Mouse (Mus musculus) lung, postnatal 0 days (tissue): Measurements from ENCODE around the gene Ccdc134. TPM values are rescaled to one million over a fixed set of nuclear protein-coding genes. Genes with fewer than 3 reads are reported as not detected.
A peak's percentile ranks its signal among the peaks of the same experiment; 100 is the strongest.
"Not testable (repeated sequence)": the region's sequence is repeated elsewhere in the genome, so short reads cannot be mapped to it uniquely, and the experiment has no call there.

Experiments used
- ATAC-seq: fragments of 200-750 bp; cut with Nextera tagmentation; 2 replicates; pipeline ENCODE4 v1.8.0; 2017; ENCODE audit warnings: moderate library complexity
- DNase-seq: peaks from one replicate; pipeline ENCODE4 v3.0.0-alpha.2; 2016; ENCODE audit warnings: low spot score
- H3K27ac ChIP-seq: fragments of 300-500 bp; sonication (generic); 2 replicates; pipeline ENCODE4 v1.5.1; 2014; ENCODE audit warnings: antibody characterized with exemption, mild to moderate bottlenecking, low read length, mixed read lengths
- H3K27me3 ChIP-seq: fragments of 300-500 bp; sonication (generic); replicated peaks from 2 replicates; pipeline ENCODE4 v1.6.1; 2014; ENCODE audit warnings: low read length, mixed read lengths; ENCODE audit not compliant: insufficient read depth
- H3K36me3 ChIP-seq: fragments of 300-500 bp; sonication (generic); 2 replicates; pipeline ENCODE4 v1.6.1; 2014; ENCODE audit warnings: low read length, mixed read lengths; ENCODE audit not compliant: insufficient read depth
- H3K4me1 ChIP-seq: fragments of 300-500 bp; sonication (generic); 2 replicates; pipeline ENCODE4 v1.6.1; 2014; ENCODE audit warnings: antibody characterized with exemption, low read depth, low read length, mixed read lengths; ENCODE audit not compliant: insufficient read depth
- H3K4me2 ChIP-seq: fragments of 300-500 bp; sonication (generic); replicated peaks from 2 replicates; pipeline ENCODE4 v1.6.1; 2014; ENCODE audit warnings: low read depth, mild to moderate bottlenecking, low read length, moderate library complexity, mixed read lengths
- H3K4me3 ChIP-seq: fragments of 300-500 bp; sonication (generic); 2 replicates; pipeline ENCODE4 v1.5.1; 2014; ENCODE audit warnings: low read depth, low read length
- H3K9ac ChIP-seq: fragments of 300-500 bp; sonication (generic); replicated peaks from 2 replicates; pipeline ENCODE4 v1.6.1; 2014; ENCODE audit warnings: low read depth, mild to moderate bottlenecking
- H3K9me3 ChIP-seq: fragments of 300-500 bp; sonication (generic); 2 replicates; pipeline ENCODE4 v1.6.1; 2016; ENCODE audit warnings: low read length, mixed read lengths
- CTCF ChIP-seq: IDR thresholded peaks from 2 replicates; pipeline ENCODE4 v1.5.1; 2016; ENCODE audit warnings: antibody characterized with exemption, mild to moderate bottlenecking
- EP300 ChIP-seq: IDR thresholded peaks from 2 replicates; pipeline ENCODE4 v1.6.1; 2016; ENCODE audit warnings: antibody characterized with exemption, mild to moderate bottlenecking, control low read depth
- WGBS: fragments of 180-500 bp; shearing (Covaris S2); extraction: QIAGEN DNeasy Blood & Tissue Kit; methylation state at CpG from one replicate; pipeline ENCODE4 v1.1.7; 2014; 5-methylcytosine and 5-hydroxymethylcytosine counted together
- polyA plus RNA-seq: library from polyadenylated mRNA; unstranded; fragments of >200 nt; fragmentation: Nextera tagmentation; extraction: Ambion mirVana; gene quantifications from 2 replicates; pipeline ENCODE4 v1.2.1, GENCODE M21; 2015

Ccdc134 gene
- polyA plus RNA-seq, 1 experiment from 2014 or later: 10.8 TPM

GRCm38 (mm10) chr15:82091061-82091460 lies 36.7 kb upstream of the Ccdc134 start:
- 63% methylated on average over 7 of the region's 7 CpGs for whole genome bisulfite sequencing
- H3K9me3 ChIP-seq: no peaks in the 10 kb centered on the region
- no peak overlapping the region for H3K4me3 ChIP-seq
- H3K4me2 ChIP-seq: no peak overlapping the region
- H3K9ac ChIP-seq: no peak overlapping the region
- DNase-seq (no peak), ATAC-seq (no peak)
- H3K4me1 ChIP-seq: no peaks in the 10 kb centered on the region
- no peaks in the 10 kb centered on the region for H3K27me3 ChIP-seq
- no peaks in the 10 kb centered on the region for H3K36me3 ChIP-seq
- H3K27ac ChIP-seq: no peak overlapping the region
- TF ChIP-seq CTCF (no peak), EP300 (no peak)

DNA sequence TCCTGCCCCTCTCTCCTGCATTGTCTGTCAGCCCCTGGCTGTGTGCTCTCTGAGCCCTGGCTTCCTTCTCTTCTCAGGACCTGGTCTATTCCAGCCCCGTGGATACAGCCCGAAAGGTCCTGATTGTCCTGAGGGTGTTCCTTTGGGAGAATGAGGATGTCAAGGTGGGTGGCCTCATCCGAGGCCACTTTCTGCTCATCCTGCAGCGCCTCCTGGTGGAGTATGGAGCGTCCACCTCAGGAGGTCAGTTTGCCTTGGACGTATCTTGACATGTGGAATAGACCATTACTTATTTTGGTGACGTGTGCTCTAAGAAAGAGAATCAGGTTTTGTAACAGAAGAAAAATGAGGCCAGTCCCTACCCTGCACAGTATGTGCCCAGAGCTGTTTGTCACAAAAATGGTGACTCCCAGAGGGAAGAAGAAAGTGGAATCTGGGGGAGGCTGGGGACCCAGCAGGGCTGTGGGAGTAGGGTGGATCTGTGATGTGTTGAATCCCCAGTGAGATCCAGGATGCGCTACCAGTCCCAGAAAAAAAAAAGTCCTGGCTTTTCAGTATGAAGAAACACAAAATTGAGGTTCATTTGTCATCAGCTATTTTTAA lies 20.7 kb upstream of the Ccdc134 start:
- Histone ChIP-seq H3K4me3 (no peak overlapping the region), H3K36me3 (no peaks in the 10 kb centered on the region), H3K27ac (no peak overlapping the region), H3K27me3 (no peaks in the 10 kb centered on the region), H3K9ac (no peak overlapping the region), H3K4me1 (no peaks in the 10 kb centered on the region), H3K9me3 (no peaks in the 10 kb centered on the region), H3K4me2 (no peak overlapping the region)
- ATAC-seq: no peak
- no peak for TF ChIP-seq EP300
- peak; percentile 74 for TF ChIP-seq CTCF
- peak; percentile 9 for DNase-seq
- 18% methylated on average over 8 of the region's 8 CpGs for WGBS

GRCm38 (mm10) chr15:82120544-82120943 lies 7.2 kb upstream of the Ccdc134 start:
- TF ChIP-seq EP300 (no peak), CTCF (no peak)
- H3K9ac ChIP-seq: no peak overlapping the region
- H3K4me3 ChIP-seq: no peak overlapping the region
- 78% methylated on average over 8 of the region's 8 CpGs for WGBS
- no peaks in the 10 kb centered on the region for H3K9me3 ChIP-seq
- no peaks in the 10 kb centered on the region for H3K36me3 ChIP-seq
- ATAC-seq (no peak), DNase-seq (no peak)
- no peak overlapping the region for H3K4me2 ChIP-seq
- no peak overlapping the region for H3K27ac ChIP-seq
- no peaks in the 10 kb centered on the region for H3K4me1 ChIP-seq
- H3K27me3 ChIP-seq: no peaks in the 10 kb centered on the region

DNA sequence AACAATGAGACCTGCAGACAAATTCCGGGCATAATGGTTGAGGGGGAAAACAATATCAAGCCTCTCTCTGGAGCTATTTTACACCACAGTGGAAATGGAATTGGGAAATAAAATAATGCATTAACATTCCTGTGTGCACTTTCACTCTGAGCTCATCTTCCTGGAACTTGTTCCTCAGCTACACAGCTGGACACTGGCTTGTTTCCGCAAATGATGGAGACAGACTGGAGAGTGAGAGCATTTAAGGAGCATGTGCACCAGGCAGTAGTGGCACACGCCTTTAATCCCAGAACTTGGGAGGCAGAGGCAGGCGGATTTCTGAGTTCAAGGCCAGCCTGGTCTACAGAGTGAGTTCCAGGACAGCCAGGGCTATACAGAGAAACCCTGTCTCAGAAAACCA lies 1.0 kb upstream of the Ccdc134 start:
- 78% methylated on average over 4 of the region's 4 CpGs for WGBS
- not testable (repeated sequence) for H3K9ac ChIP-seq, H3K4me1 ChIP-seq, H3K27ac ChIP-seq, DNase-seq, H3K4me3 ChIP-seq, ATAC-seq, H3K27me3 ChIP-seq, H3K4me2 ChIP-seq, H3K9me3 ChIP-seq, H3K36me3 ChIP-seq

- Histone ChIP-seq H3K9ac (peak overlapping the region; percentile 60), H3K36me3 (no peaks in the 10 kb centered on the region), H3K4me2 (peak overlapping the region; percentile 81), H3K27ac (peak overlapping the region; percentile 66; the same call in 1 of the 2 replicates), H3K27me3 (no peaks in the 10 kb centered on the region), H3K9me3 (no peaks in the 10 kb centered on the region), H3K4me3 (peak overlapping the region; percentile 59), H3K4me1 (no peaks in the 10 kb centered on the region)
- DNase-seq (peak; percentile 11), ATAC-seq (no peak)
- 1% methylated on average over 5 of the region's 5 CpGs for WGBS
- no peak for TF ChIP-seq CTCF
- TF ChIP-seq EP300: no peak
Observed at GRCm38 (mm10) chr15:82128398-82128797, 676 bp downstream of the Ccdc134 start.

DNA sequence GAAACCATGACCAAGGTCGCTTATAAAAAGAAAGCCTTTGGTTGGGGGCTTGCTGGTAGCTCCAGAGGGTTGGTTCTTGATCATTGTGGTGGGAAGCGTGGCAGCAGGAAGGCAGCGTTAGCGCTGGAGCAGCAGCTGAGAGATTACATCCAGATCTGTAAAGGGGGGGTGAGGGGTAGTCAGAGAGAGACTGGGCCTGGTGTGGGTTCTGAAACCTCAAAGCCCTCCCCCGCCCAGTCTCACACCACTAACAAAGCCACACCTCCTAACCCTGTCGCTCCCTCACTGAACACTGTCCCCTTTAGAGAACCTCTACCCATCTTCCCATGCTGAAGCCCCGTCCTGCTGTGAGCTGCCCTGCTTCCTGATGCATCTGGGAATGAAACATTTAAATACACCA lies 2.9 kb downstream of the Ccdc134 start:
- Histone ChIP-seq H3K27ac (no peak overlapping the region), H3K36me3 (no peaks in the 10 kb centered on the region), H3K9ac (no peak overlapping the region), H3K4me2 (no peak overlapping the region), H3K27me3 (no peaks in the 10 kb centered on the region), H3K4me3 (no peak overlapping the region), H3K4me1 (no peaks in the 10 kb centered on the region), H3K9me3 (no peaks in the 10 kb centered on the region)
- TF ChIP-seq CTCF (no peak), EP300 (no peak)
- no peak for DNase-seq
- WGBS: 81% methylated on average over 7 of the region's 7 CpGs
- ATAC-seq: no peak

DNA sequence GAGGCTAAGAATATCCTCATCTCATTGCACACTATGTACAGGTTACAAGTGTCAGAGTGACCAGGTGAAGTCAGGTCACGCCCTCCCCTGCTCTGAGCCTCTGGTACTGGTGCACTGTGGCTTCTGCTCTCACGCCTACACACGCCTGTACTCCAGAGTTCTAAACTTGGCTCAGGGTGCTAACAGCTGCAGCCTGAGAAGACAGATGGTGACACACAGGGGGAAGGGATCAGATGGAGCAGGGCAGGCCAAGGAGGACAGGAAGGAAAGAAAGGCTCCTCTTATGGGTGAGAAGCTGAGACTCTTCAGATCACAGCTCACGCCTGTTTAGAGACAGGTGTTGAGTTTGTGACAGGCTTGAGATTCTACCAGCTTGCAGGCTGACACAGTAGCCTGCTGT lies 7.7 kb downstream of the Ccdc134 start:
- H3K27me3 ChIP-seq: no peaks in the 10 kb centered on the region
- H3K4me1 ChIP-seq: no peaks in the 10 kb centered on the region
- no peak overlapping the region for H3K4me2 ChIP-seq
- ATAC-seq: no peak
- no peaks in the 10 kb centered on the region for H3K9me3 ChIP-seq
- TF ChIP-seq EP300: no peak
- TF ChIP-seq CTCF: no peak
- no peaks in the 10 kb centered on the region for H3K36me3 ChIP-seq
- no peak for DNase-seq
- no peak overlapping the region for H3K9ac ChIP-seq
- no peak overlapping the region for H3K4me3 ChIP-seq
- WGBS: 80% methylated on average over 4 of the region's 4 CpGs
- no peak overlapping the region for H3K27ac ChIP-seq
